Mouse (Mus musculus) heart, adult 2 months (tissue): ENCODE data around the gene Olfr1308.

Experiments used
- CTCF ChIP-seq: fragments of 200-600 bp; IDR thresholded peaks from 2 replicates; pipeline ENCODE4 v1.8.1; 2022; ENCODE audit warnings: antibody characterized with exemption, mild to moderate bottlenecking, moderate library complexity
- EP300 ChIP-seq: fragments of 200-500 bp; IDR thresholded peaks from 2 replicates; pipeline ENCODE4 v1.6.1; 2011; ENCODE audit warnings: low read depth, low read length, control low read depth; ENCODE audit not compliant: insufficient read depth
- POLR2A ChIP-seq: fragments of 200-500 bp; IDR thresholded peaks from 2 replicates; pipeline ENCODE4 v1.6.1; 2011; ENCODE audit warnings: mild to moderate bottlenecking, low read depth, low read length, control low read depth; ENCODE audit not compliant: insufficient read depth

- TF ChIP-seq POLR2A = no peak
- no peak for TF ChIP-seq CTCF
- no peak for TF ChIP-seq EP300
Observed at GRCm38 (mm10) chr2:111990181-111990580, 25.4 kb upstream of the Olfr1308 start, which contains the start of gene Olfr1309.
